In the genomic region with DNA sequence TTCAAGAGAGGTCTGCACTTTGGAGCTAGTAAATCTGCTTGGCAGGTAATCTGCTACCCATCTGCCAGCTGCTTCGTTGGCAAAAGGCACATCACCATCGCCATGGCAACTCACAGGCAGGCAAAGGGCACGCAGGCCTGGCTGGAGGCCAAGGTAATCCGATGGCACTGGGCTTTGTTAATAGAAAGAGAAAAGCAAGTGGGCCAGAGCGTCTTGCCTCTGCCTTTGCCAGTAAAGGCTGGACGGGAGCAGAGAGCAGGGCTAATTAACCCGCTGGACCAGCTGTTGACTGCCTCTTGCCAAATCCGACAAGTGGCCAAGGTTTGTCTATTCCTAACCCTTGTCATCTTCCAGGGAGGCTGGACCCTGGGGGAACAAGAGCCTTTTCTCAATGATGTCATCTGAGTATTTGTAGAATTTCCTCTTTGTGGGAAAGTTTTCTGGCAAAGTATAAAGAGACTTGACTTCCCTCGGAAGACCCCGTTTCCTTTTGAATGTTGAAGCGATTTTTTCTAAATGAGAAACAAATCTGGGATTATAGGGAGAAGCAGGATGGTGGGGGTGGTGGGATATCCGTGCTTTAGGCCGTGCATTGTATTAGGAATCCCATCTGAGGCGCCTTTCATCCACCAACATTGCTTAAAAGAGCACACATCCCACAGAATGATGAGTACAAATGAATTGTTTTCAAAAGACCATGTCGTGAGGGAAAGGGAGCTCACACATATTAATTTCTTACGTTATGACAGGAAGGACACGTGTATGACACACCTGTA, we compare ENCODE assay signal across 8 mouse cellular contexts.
DNase-seq lines count a peak whose midpoint lies in the region; ATAC-seq lines count a peak whose summit lies in the region.

No protein-coding gene starts in this region.

- no peak overlapping the region for H3K9ac ChIP-seq in hindbrain, embryonic 12.5 days

- ATAC-seq in hindbrain, embryonic 12.5 days (ENCODE audit: low FRiP score), result peak; percentile 97
- no peak for ATAC-seq in megakaryocyte, adult 5-6 weeks (ENCODE audit: poor library complexity, severe bottlenecking)

- H3K27ac ChIP-seq in hindbrain, embryonic 12.5 days, result no peak overlapping the region

- no peaks in the 10 kb centered on the region for H3K27me3 ChIP-seq in hindbrain, embryonic 12.5 days

- H3K36me3 ChIP-seq in hindbrain, embryonic 12.5 days, result no peaks in the 10 kb centered on the region

- H3K9me3 ChIP-seq in hindbrain, embryonic 12.5 days (replicated peaks), result no peaks in the 10 kb centered on the region

- peak; percentile 95 for DNase-seq in adipocyte (ENCODE audit: low spot score)
- DNase-seq in cerebellum, adult 8-10 months, result peak; percentile 38
- DNase-seq in frontal cortex, adult 2 months (ENCODE audit: extremely low spot score in 1 of 2, low spot score in 1 of 2), result peak; percentile 63 to 80
- peak; percentile 96 to 97 for DNase-seq in layer of hippocampus, postnatal 10 days (ENCODE audit: low spot score in 2 of 2)
- DNase-seq in lung, postnatal 36 days, result peak; percentile 51
- DNase-seq in right cerebral cortex, postnatal 10 days (ENCODE audit: low spot score in 2 of 2), result peak; percentile 95

- H3K4me2 ChIP-seq in hindbrain, embryonic 12.5 days (replicated peaks), result no peak overlapping the region

- H3K4me3 ChIP-seq in hindbrain, embryonic 12.5 days, result no peak overlapping the region

- peaks cover 10% of the 10 kb centered on the region for H3K4me1 ChIP-seq in hindbrain, embryonic 12.5 days

- 38% methylated on average over 17 of the region's 17 CpGs for WGBS in hindbrain, embryonic 12.5 days

Comparison
In these comparisons a context has a peak if more than half of its experiments do, and no peak if none do; other contexts are left out.
1. DNase-seq: peak in every context shown above with its lines; median percentile 96 in layer of hippocampus, postnatal 10 days; 95 in adipocyte; 95 in right cerebral cortex, postnatal 10 days; 72 in frontal cortex, adult 2 months; 51 in lung, postnatal 36 days; 38 in cerebellum, adult 8-10 months.